In the genomic region with DNA sequence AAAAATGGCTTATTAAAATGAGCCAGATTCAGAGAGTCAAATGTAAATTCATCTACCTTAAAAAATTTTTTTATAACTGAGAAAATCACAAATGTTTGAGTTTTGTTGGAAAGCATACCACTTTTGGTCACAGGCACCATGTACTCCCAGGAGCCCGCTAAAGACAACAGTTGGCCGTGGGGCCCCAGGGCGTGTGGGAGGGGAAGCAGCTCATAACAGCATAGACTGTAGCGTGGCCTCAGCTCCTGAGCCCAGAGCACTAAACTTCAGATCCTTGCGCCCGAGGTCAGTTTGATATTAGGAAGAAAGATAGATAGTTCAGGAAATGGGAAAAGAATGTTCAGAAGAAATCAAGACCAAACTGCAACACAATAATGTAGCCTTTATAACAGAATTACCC, we compare ENCODE assay signal across 16 mouse cellular contexts.
"Had no signal": no experiment of that assay in that cellular context is flagged by ENCODE, and none has a peak within 500 bp of the region (broad histone marks: within the 10 kb centered on the region; RNA-seq: fewer than 3 reads in every experiment).

No protein-coding gene starts in this region.

- H3K9me3 ChIP-seq: hindbrain, embryonic 13.5 days; midbrain, embryonic 15.5 days; stomach, embryonic 15.5 days had no signal

- H3K27me3 ChIP-seq: hindbrain, embryonic 13.5 days; limb, embryonic 13.5 days; midbrain, embryonic 15.5 days; neural tube, embryonic 12.5 days; stomach, embryonic 15.5 days had no signal

- DNase-seq: kidney, postnatal 36 days; right cerebral cortex, postnatal 25 days; thymus, adult 2 months; thymus, postnatal 25 days had no signal

- ATAC-seq: hindbrain, postnatal 0 days; intestine, postnatal 0 days; lung, postnatal 0 days; midbrain, embryonic 15.5 days had no signal

- H3K36me3 ChIP-seq: hindbrain, embryonic 13.5 days; limb, embryonic 13.5 days; midbrain, embryonic 15.5 days; neural tube, embryonic 12.5 days; stomach, embryonic 15.5 days had no signal

- H3K4me2 ChIP-seq: hindbrain, embryonic 13.5 days; limb, embryonic 13.5 days; midbrain, embryonic 11.5 days; midbrain, embryonic 15.5 days; neural tube, embryonic 12.5 days; stomach, embryonic 15.5 days had no signal

- H3K27ac ChIP-seq: hindbrain, embryonic 13.5 days; hindbrain, postnatal 0 days; layer of hippocampus, adult 2 months; limb, embryonic 13.5 days; macrophage; midbrain, embryonic 15.5 days; neural tube, embryonic 12.5 days; stomach, embryonic 15.5 days had no signal

- H3K9ac ChIP-seq: hindbrain, embryonic 13.5 days; limb, embryonic 13.5 days; midbrain, embryonic 15.5 days; neural tube, embryonic 12.5 days; stomach, embryonic 15.5 days had no signal

- H3K4me1 ChIP-seq: megakaryocyte, embryonic 14.5 days; midbrain, embryonic 15.5 days; neural tube, embryonic 12.5 days; stomach, embryonic 15.5 days had no signal

- H3K4me3 ChIP-seq: hindbrain, embryonic 13.5 days; layer of hippocampus, adult 2 months; limb, embryonic 13.5 days; megakaryocyte, embryonic 14.5 days; midbrain, embryonic 15.5 days; neural tube, embryonic 12.5 days; stomach, embryonic 15.5 days had no signal
